Mouse (Mus musculus) testis, adult 2 months (tissue): ENCODE measurements around the gene Mog. TPM values are rescaled to one million over a fixed set of nuclear protein-coding genes. Genes with fewer than 3 reads are reported as not detected.

Experiments
- H3K27ac ChIP-seq: fragments of 200-500 bp; 2 replicates; pipeline ENCODE4 v1.5.1; 2012; ENCODE audit warnings: low read depth, low read length; ENCODE audit not compliant: control insufficient read depth, insufficient read depth
- H3K27me3 ChIP-seq: fragments of 200-500 bp; 2 replicates; pipeline ENCODE4 v1.6.1; 2012; ENCODE audit warnings: mild to moderate bottlenecking, low read length, moderate library complexity; ENCODE audit not compliant: control insufficient read depth, insufficient read depth
- H3K36me3 ChIP-seq: fragments of 200-500 bp; 2 replicates; pipeline ENCODE4 v1.6.1; 2012; ENCODE audit warnings: mild to moderate bottlenecking, low read length; ENCODE audit not compliant: control insufficient read depth, insufficient read depth
- H3K4me1 ChIP-seq: fragments of 200-500 bp; 2 replicates; pipeline ENCODE4 v1.6.1; 2012; ENCODE audit warnings: low read length; ENCODE audit not compliant: control insufficient read depth, insufficient read depth
- H3K4me3 ChIP-seq: fragments of 200-500 bp; 2 replicates; pipeline ENCODE4 v1.5.1; 2012; ENCODE audit warnings: low read depth, mild to moderate bottlenecking, low read length, moderate library complexity, mixed read lengths; ENCODE audit not compliant: control insufficient read depth
- CTCF ChIP-seq: fragments of 200-500 bp; IDR thresholded peaks from 2 replicates; pipeline ENCODE4 v1.5.1; 2012; ENCODE audit warnings: low read depth, mild to moderate bottlenecking, inconsistent platforms, low read length, moderate library complexity; ENCODE audit not compliant: control insufficient read depth, insufficient read depth, insufficient replicate concordance
- POLR2A ChIP-seq: fragments of 200-500 bp; IDR thresholded peaks from 2 replicates; pipeline ENCODE4 v1.6.1; 2012; ENCODE audit warnings: low read depth, mild to moderate bottlenecking, inconsistent platforms, low read length, moderate library complexity; ENCODE audit not compliant: control insufficient read depth
- polyA plus RNA-seq: library from polyadenylated mRNA; depleted of rRNA; stranded (reverse); fragments of >200 nt; gene quantifications from 2 replicates; pipeline ENCODE4 v1.2.3, GENCODE M21; 2012; rRNA removed

Mog gene
- 0.05 TPM in 1 of 2 replicates, not detected in the other for polyA plus RNA-seq

DNA sequence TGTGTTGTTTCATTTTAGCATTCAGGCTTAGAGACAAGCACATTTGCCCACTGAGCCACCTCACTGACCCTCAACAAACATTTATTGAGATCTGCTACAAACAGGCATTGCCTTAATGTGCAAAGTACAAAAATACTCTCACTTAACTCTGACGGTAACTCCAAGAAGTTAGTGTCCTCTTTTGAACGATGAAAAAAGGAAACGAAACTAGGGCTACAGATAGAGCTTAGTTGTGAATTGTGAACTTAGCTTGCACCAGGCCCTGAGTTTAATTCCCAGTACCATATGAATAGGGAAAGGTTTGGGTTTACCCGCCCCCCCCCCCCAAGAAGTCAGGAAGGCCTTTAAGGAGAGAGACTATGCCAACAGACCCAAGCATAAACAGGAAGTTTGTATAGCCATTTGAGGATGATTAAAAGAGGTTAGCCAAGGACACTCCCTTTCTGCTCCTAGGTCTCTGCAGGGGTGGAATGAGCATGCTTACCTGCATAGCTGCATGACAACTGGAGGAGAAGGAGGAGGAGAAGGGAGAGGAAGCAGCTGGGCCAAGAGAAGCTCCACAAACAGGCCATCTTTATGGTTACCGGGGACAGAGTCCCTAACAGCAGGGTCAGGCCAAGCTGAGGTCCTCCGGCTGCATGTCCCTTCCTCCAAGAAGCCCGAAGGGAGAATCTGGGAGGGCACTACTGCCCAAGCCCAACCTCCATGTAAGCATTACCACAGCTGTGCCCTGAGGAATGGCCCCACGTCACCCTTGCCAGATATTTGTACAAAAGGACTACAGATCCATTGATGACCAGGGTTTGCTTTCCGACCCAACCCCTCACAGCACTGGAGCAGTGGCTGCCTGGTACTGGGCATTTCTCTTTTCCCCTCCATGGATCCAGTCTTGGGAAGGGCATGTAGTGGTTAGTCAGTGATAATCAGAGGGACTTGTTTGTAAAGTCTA is at the start of gene Mog:
TSS of gene Mog (minus strand) at position 771 of the 949 bp plus-strand sequence.
- TF ChIP-seq CTCF (no peak), POLR2A (no peak)
- no peaks in the 10 kb centered on the region for H3K36me3 ChIP-seq
- peaks cover 3% of the 10 kb centered on the region; the same call in 1 of the 2 replicates for H3K4me1 ChIP-seq
- no peak within 1 kb of the TSS for H3K4me3 ChIP-seq
- no peak within 1 kb of the TSS for H3K27ac ChIP-seq
- H3K27me3 ChIP-seq, result no peaks in the 10 kb centered on the region

DNA sequence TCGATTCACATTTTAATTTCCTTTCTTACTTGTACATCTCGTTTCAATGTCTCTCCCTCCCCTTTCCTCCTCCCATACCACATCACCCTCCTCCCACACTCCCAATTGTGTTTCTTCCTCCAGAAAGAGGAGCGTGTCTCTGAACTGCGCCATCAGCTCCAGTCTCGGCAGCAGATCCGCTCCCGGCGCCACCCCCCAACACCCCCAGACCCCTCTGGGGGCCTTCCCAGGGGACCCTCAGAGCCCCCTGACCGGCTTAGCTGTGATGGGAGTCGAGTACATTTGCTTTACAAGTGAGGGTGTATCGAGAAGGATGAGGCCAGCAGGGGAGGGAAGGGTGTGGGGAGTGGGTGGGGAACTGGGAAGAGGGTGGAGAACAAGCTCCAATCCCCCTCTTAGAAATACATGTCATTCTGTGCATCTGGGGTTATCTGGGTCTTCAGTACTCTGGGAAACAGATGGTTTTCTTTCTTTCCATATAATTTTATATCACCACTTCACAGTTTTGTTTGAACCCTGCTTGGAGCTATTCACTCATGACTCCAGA is 49.6 kb upstream of the Mog start:
- H3K27ac ChIP-seq, result no peak overlapping the region
- no peaks in the 10 kb centered on the region for H3K36me3 ChIP-seq
- H3K27me3 ChIP-seq, result no peaks in the 10 kb centered on the region
- no peaks in the 10 kb centered on the region for H3K4me1 ChIP-seq
- TF ChIP-seq POLR2A, result no peak
- no peak for TF ChIP-seq CTCF
- no peak overlapping the region for H3K4me3 ChIP-seq

DNA sequence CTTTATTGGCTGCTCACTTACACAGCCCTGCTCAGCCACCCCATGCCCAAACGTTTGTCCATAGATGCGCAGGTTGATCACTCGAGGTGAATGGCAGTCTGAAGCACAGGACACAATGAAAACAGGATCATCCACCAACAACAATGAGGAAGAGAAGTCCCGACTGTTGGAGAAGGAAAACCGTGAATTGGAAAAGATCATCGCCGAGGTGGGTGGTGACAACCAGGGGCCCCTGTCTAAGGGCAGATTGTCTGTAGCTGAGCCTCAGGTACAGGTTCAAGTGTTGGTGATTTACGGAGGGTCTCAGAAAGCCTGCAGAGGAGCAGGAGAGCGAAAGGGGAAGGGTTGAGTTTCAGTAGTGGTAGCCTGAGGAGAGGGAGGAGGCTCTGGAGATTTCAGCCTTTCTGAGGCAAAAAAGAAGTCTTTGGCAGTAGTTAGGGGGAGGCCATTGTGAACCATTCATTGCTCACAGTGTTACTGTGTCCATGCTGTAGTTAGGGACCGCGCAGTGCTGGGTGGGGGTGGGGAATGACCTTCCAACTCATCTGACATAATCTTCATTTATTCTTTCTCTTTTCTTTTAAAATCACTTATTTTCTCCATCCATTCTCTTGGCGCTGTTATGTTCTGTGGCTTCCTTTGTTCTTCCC is 49.0 kb upstream of the Mog start:
- H3K27ac ChIP-seq, result no peak overlapping the region
- no peak overlapping the region for H3K4me3 ChIP-seq
- H3K4me1 ChIP-seq, result no peaks in the 10 kb centered on the region
- no peak for TF ChIP-seq POLR2A
- no peak for TF ChIP-seq CTCF
- H3K27me3 ChIP-seq, result no peaks in the 10 kb centered on the region
- H3K36me3 ChIP-seq, result no peaks in the 10 kb centered on the region

DNA sequence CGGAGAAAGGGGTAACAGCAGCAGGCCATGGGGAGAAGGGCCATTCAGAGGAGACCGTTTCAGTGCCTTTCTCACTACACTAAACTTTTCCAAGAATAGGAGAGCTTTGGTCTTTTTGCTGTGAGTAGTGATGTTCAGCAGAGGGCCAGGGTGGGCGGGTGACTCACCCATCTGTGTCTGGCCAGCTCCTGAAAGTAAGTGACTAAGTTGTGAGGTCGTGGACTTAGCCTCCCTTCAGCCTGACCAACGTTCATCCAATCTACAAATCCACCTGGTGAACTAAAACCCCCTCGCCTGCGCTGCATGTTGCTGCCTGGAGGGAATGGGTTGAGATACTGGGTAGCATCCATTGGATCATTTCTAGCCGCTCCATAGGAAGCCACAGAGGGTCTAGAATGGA is 46.9 kb upstream of the Mog start:
- Histone ChIP-seq H3K4me1 (no peaks in the 10 kb centered on the region), H3K36me3 (no peaks in the 10 kb centered on the region), H3K27ac (no peak overlapping the region), H3K4me3 (no peak overlapping the region), H3K27me3 (no peaks in the 10 kb centered on the region)
- TF ChIP-seq POLR2A, result no peak
- no peak for TF ChIP-seq CTCF

DNA sequence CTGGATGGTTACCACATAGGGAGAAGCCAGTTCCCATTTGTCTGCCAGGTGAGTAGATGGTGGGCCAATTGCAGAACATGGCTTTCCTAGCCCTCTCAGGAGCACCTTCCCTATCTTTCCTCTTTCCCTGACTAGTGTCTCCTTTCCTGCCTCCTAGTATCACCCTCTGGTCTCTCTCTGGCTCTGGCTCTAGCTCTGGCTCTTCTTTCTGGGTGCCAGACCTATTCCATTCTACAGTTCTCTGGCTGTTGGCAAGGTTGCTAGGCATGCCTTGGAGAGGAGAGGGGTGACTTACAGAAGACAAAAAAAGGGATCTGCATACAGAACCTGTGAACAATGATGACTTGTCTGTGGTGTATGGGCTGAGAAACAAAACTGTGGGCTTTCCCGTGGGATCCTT is 44.7 kb upstream of the Mog start:
- no peaks in the 10 kb centered on the region for H3K36me3 ChIP-seq
- no peak overlapping the region for H3K27ac ChIP-seq
- no peaks in the 10 kb centered on the region for H3K4me1 ChIP-seq
- H3K27me3 ChIP-seq, result no peaks in the 10 kb centered on the region
- H3K4me3 ChIP-seq, result no peak overlapping the region
- no peak for TF ChIP-seq CTCF
- no peak for TF ChIP-seq POLR2A

DNA sequence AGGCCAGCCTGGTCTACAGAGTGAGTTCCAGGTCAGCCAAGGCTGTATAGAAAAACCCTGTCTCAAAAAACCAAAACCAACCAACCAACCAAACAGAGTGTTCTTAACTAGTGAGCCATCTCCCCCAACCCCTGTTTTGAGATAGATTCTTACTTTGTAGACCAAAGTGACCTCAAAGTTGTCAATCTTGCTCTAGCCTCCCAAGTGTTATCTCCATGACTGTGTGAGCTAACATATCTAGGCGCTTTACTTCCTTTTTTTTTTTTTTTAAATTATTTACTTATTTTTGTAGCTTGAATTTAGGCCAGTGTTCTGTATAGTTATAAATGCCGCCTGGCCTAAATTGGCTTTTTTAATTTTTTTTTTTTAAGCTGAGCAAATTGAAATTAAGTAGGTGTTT is 42.8 kb upstream of the Mog start:
- no peak overlapping the region for H3K27ac ChIP-seq
- no peaks in the 10 kb centered on the region for H3K27me3 ChIP-seq
- H3K4me3 ChIP-seq, result no peak overlapping the region
- TF ChIP-seq POLR2A, result no peak
- H3K36me3 ChIP-seq, result no peaks in the 10 kb centered on the region
- H3K4me1 ChIP-seq, result no peaks in the 10 kb centered on the region
